Mouse (Mus musculus) brain, embryonic 14.5 days (tissue): ENCODE measurements around the gene Mmp23.

Experiments
- CTCF ChIP-seq: fragments of 200-500 bp; IDR thresholded peaks from 2 replicates; pipeline ENCODE4 v1.5.1; 2012; ENCODE audit warnings: inconsistent platforms, mild to moderate bottlenecking, moderate library complexity, borderline replicate concordance; ENCODE audit not compliant: insufficient read depth, insufficient read length; ENCODE audit errors: extremely low read depth
- POLR2A ChIP-seq: fragments of 200-500 bp; IDR thresholded peaks from 2 replicates; pipeline ENCODE4 v1.6.1; 2012; ENCODE audit warnings: mild to moderate bottlenecking, inconsistent platforms, borderline replicate concordance; ENCODE audit not compliant: poor library complexity, insufficient read depth, insufficient read length, severe bottlenecking; ENCODE audit errors: extremely low read depth

GRCm38 (mm10) chr4:155643531-155643930 lies 9.7 kb downstream of the Mmp23 start:
- TF ChIP-seq CTCF (no peak), POLR2A (no peak)
